Mouse (Mus musculus): Measurements from ENCODE around the gene Bcl11a.

Gene Bcl11a

GRCm38 (mm10) chr11:24077795-24078705 lies at the start of gene Bcl11a:
Gene Bcl11a (plus strand): TSS chr11:24078056.
- DNase-seq (ENCODE audit: low spot score in 2 of 2): no peak

- DNase-seq (ENCODE audit: low spot score in 2 of 2): no peak
Measured at GRCm38 (mm10) chr11:24044025-24044424, 33.8 kb upstream of the Bcl11a start.

- DNase-seq (ENCODE audit: low spot score in 2 of 2): peak; percentile 33 to 74
Measured at GRCm38 (mm10) chr11:24049226-24050031, 28.4 kb upstream of the Bcl11a start.

- DNase-seq (ENCODE audit: low spot score in 2 of 2): no peak
Measured at GRCm38 (mm10) chr11:24050032-24050757, 27.7 kb upstream of the Bcl11a start.

- DNase-seq (ENCODE audit: low spot score in 2 of 2): no peak
Measured at GRCm38 (mm10) chr11:24052882-24053281, 25.0 kb upstream of the Bcl11a start.

- DNase-seq (ENCODE audit: low spot score in 2 of 2): no peak
Measured at GRCm38 (mm10) chr11:24059137-24059536, 18.7 kb upstream of the Bcl11a start.

GRCm38 (mm10) chr11:24060428-24060827 lies 17.4 kb upstream of the Bcl11a start:
- DNase-seq (ENCODE audit: low spot score in 2 of 2): no peak

GRCm38 (mm10) chr11:24061819-24062218 lies 16.0 kb upstream of the Bcl11a start:
- no peak for DNase-seq (ENCODE audit: low spot score in 2 of 2)

- DNase-seq (ENCODE audit: low spot score in 2 of 2): no peak
Measured at GRCm38 (mm10) chr11:24062495-24063096, 15.3 kb upstream of the Bcl11a start.

- DNase-seq (ENCODE audit: low spot score in 2 of 2): no peak
Measured at GRCm38 (mm10) chr11:24064221-24064620, 13.6 kb upstream of the Bcl11a start.

- DNase-seq (ENCODE audit: low spot score in 2 of 2): no peak
Measured at GRCm38 (mm10) chr11:24065313-24065712, 12.5 kb upstream of the Bcl11a start.

GRCm38 (mm10) chr11:24074021-24074591 lies 3.8 kb upstream of the Bcl11a start:
- no peak for DNase-seq (ENCODE audit: low spot score in 2 of 2)

GRCm38 (mm10) chr11:24074634-24075104 lies 3.2 kb upstream of the Bcl11a start, which contains the start of gene A830031A19Rik:
Gene A830031A19Rik (minus strand): TSS chr11:24075054.
- no peak for DNase-seq (ENCODE audit: low spot score in 2 of 2)

- DNase-seq (ENCODE audit: low spot score in 2 of 2): no peak
Measured at GRCm38 (mm10) chr11:24075486-24076126, 2.2 kb upstream of the Bcl11a start.

- peak in 1 of 2 experiments; percentile 48 for DNase-seq (ENCODE audit: low spot score in 2 of 2)
Measured at GRCm38 (mm10) chr11:24076127-24076650, 1.7 kb upstream of the Bcl11a start.

- peak in 1 of 2 experiments; percentile 33 for DNase-seq (ENCODE audit: low spot score in 2 of 2)
Measured at GRCm38 (mm10) chr11:24076821-24077730, 780 bp upstream of the Bcl11a start.

GRCm38 (mm10) chr11:24078706-24079316 lies 955 bp downstream of the Bcl11a start:
- peak in 1 of 2 experiments; percentile 31 for DNase-seq (ENCODE audit: low spot score in 2 of 2)

Data from urinary bladder, adult 18-20 months (tissue).